Mouse (Mus musculus) hindbrain, embryonic 14.5 days (tissue): ENCODE measurements around the gene Ccdc163. TPM values are rescaled to one million over a fixed set of nuclear protein-coding genes. Genes with fewer than 3 reads are reported as not detected.
"Not testable (repeated sequence)": the region's sequence is repeated elsewhere in the genome, so short reads cannot be mapped to it uniquely, and the experiment has no call there.

Experiments
- ATAC-seq: fragments of 200-750 bp; cut with Nextera tagmentation; 2 replicates; pipeline ENCODE4 v1.8.0; 2017; ENCODE audit warnings: moderate number of reproducible peaks, mild to moderate bottlenecking, moderate TSS enrichment, moderate library complexity; ENCODE audit not compliant: low FRiP score
- DNase-seq: peaks from one replicate; pipeline ENCODE4 v3.0.0-alpha.2; 2015; ENCODE audit warnings: low spot score
- H3K27ac ChIP-seq: fragments of 300-500 bp; sonication (generic); 2 replicates; pipeline ENCODE4 v1.5.1; 2014; ENCODE audit warnings: mild to moderate bottlenecking, moderate library complexity
- H3K27me3 ChIP-seq: fragments of 300-500 bp; sonication (generic); 2 replicates; pipeline ENCODE4 v1.6.1; 2014; ENCODE audit warnings: mild to moderate bottlenecking, low read length, mixed read lengths; ENCODE audit not compliant: control insufficient read depth, insufficient read depth
- H3K36me3 ChIP-seq: fragments of 300-500 bp; sonication (generic); replicated peaks from 2 replicates; pipeline ENCODE4 v1.6.1; 2014; ENCODE audit not compliant: control insufficient read depth, insufficient read depth
- H3K4me1 ChIP-seq: fragments of 300-500 bp; sonication (generic); replicated peaks from 2 replicates; pipeline ENCODE4 v1.6.1; 2014; ENCODE audit warnings: antibody characterized with exemption, low read length, mixed read lengths; ENCODE audit not compliant: control insufficient read depth, insufficient read depth
- H3K4me2 ChIP-seq: fragments of 300-500 bp; sonication (generic); replicated peaks from 2 replicates; pipeline ENCODE4 v1.6.1; 2014; ENCODE audit warnings: mild to moderate bottlenecking, moderate library complexity
- H3K4me3 ChIP-seq: fragments of 300-500 bp; sonication (generic); replicated peaks from 2 replicates; pipeline ENCODE4 v1.5.1; 2014; ENCODE audit warnings: mild to moderate bottlenecking, low read length
- H3K9ac ChIP-seq: fragments of 300-500 bp; sonication (generic); 2 replicates; pipeline ENCODE4 v1.6.1; 2014
- H3K9me3 ChIP-seq: fragments of 300-500 bp; sonication (generic); 2 replicates; pipeline ENCODE4 v1.6.1; 2016; ENCODE audit warnings: low read length; ENCODE audit not compliant: control insufficient read depth
- WGBS: fragments of 180-500 bp; shearing (Covaris S2); extraction: QIAGEN DNeasy Blood & Tissue Kit; methylation state at CpG from one replicate; pipeline ENCODE4 v1.1.7; 2014; 5-methylcytosine and 5-hydroxymethylcytosine counted together
- polyA plus RNA-seq: library from polyadenylated mRNA; unstranded; fragments of >200 nt; fragmentation: Nextera tagmentation; extraction: Ambion mirVana; gene quantifications from 2 replicates; pipeline ENCODE4 v1.2.1, GENCODE M21; 2014

Ccdc163 gene
- polyA plus RNA-seq, 1 experiment from 2014 or later = 11.5 TPM

- H3K4me1 ChIP-seq, H3K27me3 ChIP-seq, DNase-seq, H3K9ac ChIP-seq, H3K4me3 ChIP-seq, H3K27ac ChIP-seq, H3K9me3 ChIP-seq, ATAC-seq, H3K4me2 ChIP-seq, H3K36me3 ChIP-seq: not testable (repeated sequence)
- WGBS = 93% methylated on average over 6 of the region's 6 CpGs
Observed at GRCm38 (mm10) chr4:116674761-116675160, 33.5 kb upstream of the Ccdc163 start.

- ATAC-seq (no peak), DNase-seq (no peak)
- H3K4me2 ChIP-seq = no peak overlapping the region
- H3K9ac ChIP-seq = no peak overlapping the region
- H3K27ac ChIP-seq = no peak overlapping the region
- H3K36me3 ChIP-seq = no peaks in the 10 kb centered on the region
- no peaks in the 10 kb centered on the region for H3K9me3 ChIP-seq
- 89% methylated on average over 3 of the region's 3 CpGs for WGBS
- H3K27me3 ChIP-seq = no peaks in the 10 kb centered on the region
- H3K4me1 ChIP-seq = no peaks in the 10 kb centered on the region
- H3K4me3 ChIP-seq = no peak overlapping the region
Observed at GRCm38 (mm10) chr4:116676027-116676426, 32.3 kb upstream of the Ccdc163 start.

GRCm38 (mm10) chr4:116677808-116678207 is 30.5 kb upstream of the Ccdc163 start:
- Histone ChIP-seq H3K9me3 (no peaks in the 10 kb centered on the region), H3K4me1 (no peaks in the 10 kb centered on the region), H3K36me3 (no peaks in the 10 kb centered on the region), H3K9ac (no peak overlapping the region), H3K4me2 (no peak overlapping the region), H3K27me3 (no peaks in the 10 kb centered on the region), H3K4me3 (no peak overlapping the region), H3K27ac (no peak overlapping the region)
- ATAC-seq = no peak
- 71% methylated on average over 1 of the region's 1 CpGs for WGBS
- DNase-seq = no peak

GRCm38 (mm10) chr4:116679141-116679540 is 29.2 kb upstream of the Ccdc163 start:
- H3K4me2 ChIP-seq = no peak overlapping the region
- DNase-seq (no peak), ATAC-seq (no peak)
- no peaks in the 10 kb centered on the region for H3K27me3 ChIP-seq
- H3K4me1 ChIP-seq = no peaks in the 10 kb centered on the region
- H3K36me3 ChIP-seq = no peaks in the 10 kb centered on the region
- 68% methylated on average over 5 of the region's 5 CpGs for WGBS
- H3K9ac ChIP-seq = no peak overlapping the region
- H3K4me3 ChIP-seq = no peak overlapping the region
- H3K9me3 ChIP-seq = no peaks in the 10 kb centered on the region
- no peak overlapping the region for H3K27ac ChIP-seq

GRCm38 (mm10) chr4:116680521-116680920 is 27.8 kb upstream of the Ccdc163 start:
- H3K4me1 ChIP-seq, H3K27me3 ChIP-seq, H3K9ac ChIP-seq, H3K27ac ChIP-seq, ATAC-seq, H3K4me2 ChIP-seq, H3K4me3 ChIP-seq, H3K36me3 ChIP-seq, H3K9me3 ChIP-seq, DNase-seq: not testable (repeated sequence)
- 89% methylated on average over 4 of the region's 4 CpGs for WGBS

- H3K9ac ChIP-seq = no peak overlapping the region
- no peak overlapping the region for H3K4me2 ChIP-seq
- H3K27me3 ChIP-seq = no peaks in the 10 kb centered on the region
- no peak overlapping the region for H3K27ac ChIP-seq
- no peaks in the 10 kb centered on the region for H3K9me3 ChIP-seq
- peaks cover 6% of the 10 kb centered on the region; the same call in 1 of the 2 replicates for H3K4me1 ChIP-seq
- DNase-seq (no peak), ATAC-seq (no peak)
- H3K4me3 ChIP-seq = no peak overlapping the region
- no peaks in the 10 kb centered on the region for H3K36me3 ChIP-seq
- WGBS = 93% methylated on average over 4 of the region's 4 CpGs
Observed at GRCm38 (mm10) chr4:116683957-116684356, 24.4 kb upstream of the Ccdc163 start.

GRCm38 (mm10) chr4:116684665-116685064 is 23.6 kb upstream of the Ccdc163 start:
- H3K4me1 ChIP-seq = peaks cover 6% of the 10 kb centered on the region; the same call in 1 of the 2 replicates
- peak overlapping the region; percentile 82 for H3K27ac ChIP-seq
- no peaks in the 10 kb centered on the region for H3K27me3 ChIP-seq
- 80% methylated on average over 2 of the region's 2 CpGs for WGBS
- DNase-seq (no peak), ATAC-seq (no peak)
- H3K36me3 ChIP-seq = peaks cover 5% of the 10 kb centered on the region; the same call in 1 of the 2 replicates
- peak overlapping the region; percentile 75 for H3K4me2 ChIP-seq
- no peaks in the 10 kb centered on the region for H3K9me3 ChIP-seq
- H3K4me3 ChIP-seq = peak overlapping the region; percentile 57
- H3K9ac ChIP-seq = peak overlapping the region; percentile 61; the same call in 1 of the 2 replicates

GRCm38 (mm10) chr4:116685402-116686061 is 22.8 kb upstream of the Ccdc163 start, which contains the start of gene Prdx1:
TSS of gene Prdx1 (plus strand) at chr4:116685544.
- Histone ChIP-seq H3K27me3 (no peaks in the 10 kb centered on the region), H3K36me3 (peaks cover 12% of the 10 kb centered on the region; the same call in 1 of the 2 replicates), H3K4me3 (peak within 1 kb of the TSS; percentile 57), H3K9me3 (no peaks in the 10 kb centered on the region), H3K4me1 (peaks cover 6% of the 10 kb centered on the region; the same call in 1 of the 2 replicates), H3K27ac (peak within 1 kb of the TSS; percentile 82), H3K9ac (peak within 1 kb of the TSS; percentile 61), H3K4me2 (peak within 1 kb of the TSS; percentile 75)
- DNase-seq (peak; percentile 89), ATAC-seq (peak; percentile 94)
- under 1% methylated on average over 56 of the region's 56 CpGs for whole genome bisulfite sequencing

- H3K27me3 ChIP-seq = no peaks in the 10 kb centered on the region
- peak overlapping the region; percentile 75 for H3K4me2 ChIP-seq
- peak overlapping the region; percentile 61; the same call in 1 of the 2 replicates for H3K9ac ChIP-seq
- no peak for ATAC-seq
- WGBS = 30% methylated on average over 1 of the region's 1 CpGs
- H3K4me3 ChIP-seq = peak overlapping the region; percentile 57
- H3K36me3 ChIP-seq = peaks cover 24% of the 10 kb centered on the region
- H3K27ac ChIP-seq = no peak overlapping the region
- peaks cover 6% of the 10 kb centered on the region; the same call in 1 of the 2 replicates for H3K4me1 ChIP-seq
- no peak for DNase-seq
- no peaks in the 10 kb centered on the region for H3K9me3 ChIP-seq
Observed at GRCm38 (mm10) chr4:116687041-116687440, 21.3 kb upstream of the Ccdc163 start.
